Mouse (Mus musculus) macrophage (primary cell): ENCODE data around the gene Gm5934. TPM values are rescaled to one million over a fixed set of nuclear protein-coding genes. Genes with fewer than 3 reads are reported as not detected.
"Not testable (repeated sequence)": the region's sequence is repeated elsewhere in the genome, so short reads cannot be mapped to it uniquely, and the experiment has no call there.

Experiments
- H3K27ac ChIP-seq: fragments of 350-480 bp; formaldehyde crosslinking; 2 replicates; pipeline ENCODE4 v1.9.0; 2021
- H3K36me3 ChIP-seq: fragments of 350-480 bp; formaldehyde crosslinking; 2 replicates; pipeline ENCODE4 v1.9.0; 2021; ENCODE audit errors: inconsistent target
- H3K4me3 ChIP-seq: fragments of 350-480 bp; formaldehyde crosslinking; 2 replicates; pipeline ENCODE4 v1.9.0; 2021; ENCODE audit errors: inconsistent target
- H3K79me2 ChIP-seq: fragments of 350-480 bp; formaldehyde crosslinking; 2 replicates; pipeline ENCODE4 v1.9.0; 2021; ENCODE audit errors: inconsistent target
- WGBS: methylation state at CpG from one replicate; pipeline ENCODE4 v1.1.7; 2026; ENCODE audit warnings: inconsistent platforms; ENCODE audit not compliant: missing documents; 5-methylcytosine and 5-hydroxymethylcytosine counted together
- polyA plus RNA-seq: library from polyadenylated mRNA; stranded (reverse); fragments of 250-400 nt; gene quantifications from 3 replicates; pipeline ENCODE4 v1.2.4, GENCODE M21; 2018; ENCODE audit warnings: inconsistent platforms
- total RNA-seq, 78 experiments: library from RNA; depleted of rRNA; stranded (reverse); fragments of 250-400 nt; gene quantifications; 1 replicate in 9 of 78; 2 replicates in 24 of 78; 3 replicates in 43 of 78; 4 replicates in 2 of 78; pipeline ENCODE4 v1.2.4; 2018; ENCODE audit warnings: inconsistent platforms in 56 of 78

Gm5934 gene
- total RNA-seq (2018; cell fraction: chromatin; rRNA removed), result not detected
- not detected for total RNA-seq (2018; cell fraction: cytosol; rRNA removed)
- not detected for total RNA-seq (2018; cell fraction: nucleus; rRNA removed)
- not detected in 3 replicates for polyA plus RNA-seq

DNA sequence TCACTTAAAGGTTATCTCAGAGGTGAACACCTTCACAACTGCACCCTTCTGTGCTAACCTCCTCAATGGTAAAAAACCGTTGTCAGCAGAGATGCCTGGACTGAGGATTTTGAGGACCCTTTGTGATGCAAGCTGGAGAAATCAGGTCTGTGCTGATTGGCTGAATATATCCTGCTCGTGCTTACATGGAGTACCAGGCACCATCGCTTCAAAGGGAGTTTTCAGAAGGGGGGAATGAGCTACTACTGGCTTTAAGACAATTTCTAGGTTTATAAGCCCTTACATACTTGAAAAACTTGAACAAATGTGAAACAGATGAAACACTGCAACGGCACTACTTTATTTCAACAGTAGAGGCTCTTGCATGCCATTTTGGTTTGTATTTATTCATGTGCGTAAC is at the start of gene Gm5934:
Gene Gm5934 (minus strand): TSS at position 101 of the 400 bp plus-strand sequence.
- not testable (repeated sequence) for H3K36me3 ChIP-seq, H3K27ac ChIP-seq, H3K79me2 ChIP-seq, H3K4me3 ChIP-seq
- 84% methylated on average over 5 of the region's 5 CpGs for WGBS

Other genes starting within 250 kb of the Gm5934 start
- not detected in 3 replicates for gene Gm4297, start 74.1 kb upstream of the Gm5934 start, polyA plus RNA-seq